Mouse (Mus musculus) forebrain, embryonic 10.5 days (tissue): ENCODE measurements around the gene Prss22. TPM values are rescaled to one million over a fixed set of nuclear protein-coding genes. Genes with fewer than 3 reads are reported as not detected.

Experiments
- DNase-seq: peaks from one replicate; pipeline ENCODE4 v3.0.0-alpha.2; 2017; ENCODE audit warnings: low spot score; ENCODE audit errors: extremely low spot score
- H3K27ac ChIP-seq: fragments of 300-500 bp; sonication (generic); 2 replicates; pipeline ENCODE4 v1.5.1; 2016; ENCODE audit warnings: mild to moderate bottlenecking
- H3K27me3 ChIP-seq: fragments of 300-500 bp; sonication (generic); 2 replicates; pipeline ENCODE4 v1.6.1; 2016; ENCODE audit warnings: mild to moderate bottlenecking; ENCODE audit not compliant: poor library complexity, severe bottlenecking
- H3K36me3 ChIP-seq: fragments of 300-500 bp; sonication (generic); replicated peaks from 2 replicates; pipeline ENCODE4 v1.6.1; 2016; ENCODE audit warnings: mild to moderate bottlenecking, moderate library complexity
- H3K4me1 ChIP-seq: fragments of 300-500 bp; sonication (generic); 2 replicates; pipeline ENCODE4 v1.6.1; 2016
- H3K4me3 ChIP-seq: fragments of 300-500 bp; sonication (generic); 2 replicates; pipeline ENCODE4 v1.5.1; 2016; ENCODE audit warnings: mild to moderate bottlenecking, moderate library complexity
- H3K9me3 ChIP-seq: fragments of 300-500 bp; sonication (generic); 2 replicates; pipeline ENCODE4 v1.6.1; 2016; ENCODE audit warnings: mild to moderate bottlenecking, moderate library complexity
- WGBS: fragments of 180-500 bp; shearing (Covaris S2); methylation state at CpG from one replicate; pipeline ENCODE4 v1.1.7; 2016; 5-methylcytosine and 5-hydroxymethylcytosine counted together
- polyA plus RNA-seq: library from polyadenylated mRNA; unstranded; fragments of >200 nt; fragmentation: Nextera tagmentation; extraction: Ambion mirVana; gene quantifications from 2 replicates; pipeline ENCODE4 v1.2.1, GENCODE M21; 2016

Prss22 gene
- polyA plus RNA-seq, 1 experiment from 2014 or later = 0.63 TPM

DNA sequence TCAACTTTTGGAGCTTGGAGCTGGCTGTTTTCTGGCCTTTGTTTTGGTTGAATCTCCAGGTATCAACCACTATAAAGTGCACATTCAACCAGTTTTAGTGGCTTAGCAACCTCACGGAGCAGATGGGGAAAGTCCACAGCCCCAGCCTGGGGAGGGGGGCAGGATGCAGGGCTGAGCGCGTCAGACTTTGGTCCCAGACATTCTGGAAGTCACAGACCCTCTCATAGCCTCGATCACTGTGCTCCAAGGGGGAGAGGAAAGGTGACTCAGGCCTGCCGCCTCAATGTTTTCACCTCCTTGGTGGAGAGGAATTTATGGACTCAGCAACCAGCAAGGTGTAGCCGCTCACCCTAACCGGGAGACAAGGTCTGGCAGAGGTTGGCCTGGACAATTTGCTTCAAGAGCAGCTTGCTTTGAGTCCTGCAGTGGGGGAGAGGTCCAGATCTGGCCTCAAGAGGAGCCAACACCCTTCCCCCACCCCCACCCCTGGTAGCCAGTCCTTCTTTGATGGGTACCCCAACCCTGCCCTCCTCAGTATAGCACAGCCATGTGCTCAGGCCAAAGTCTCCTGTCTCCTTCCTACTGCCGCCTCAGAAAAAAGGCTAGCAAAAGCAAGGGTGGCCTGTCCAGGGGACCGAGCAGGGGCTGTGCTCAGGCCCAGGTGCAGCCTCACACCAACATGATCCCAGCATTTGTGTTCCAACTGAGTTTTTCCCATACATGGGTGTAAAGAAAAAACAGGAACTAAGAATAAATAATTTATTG is 4.9 kb downstream of the Prss22 start:
- Histone ChIP-seq H3K9me3 (no peaks in the 10 kb centered on the region), H3K27me3 (peaks cover 11% of the 10 kb centered on the region), H3K4me3 (peak overlapping the region; percentile 41), H3K36me3 (no peaks in the 10 kb centered on the region), H3K4me1 (peaks cover 37% of the 10 kb centered on the region), H3K27ac (peak overlapping the region; percentile 77)
- no peak for DNase-seq
- 71% methylated on average over 9 of the region's 9 CpGs for WGBS

DNA sequence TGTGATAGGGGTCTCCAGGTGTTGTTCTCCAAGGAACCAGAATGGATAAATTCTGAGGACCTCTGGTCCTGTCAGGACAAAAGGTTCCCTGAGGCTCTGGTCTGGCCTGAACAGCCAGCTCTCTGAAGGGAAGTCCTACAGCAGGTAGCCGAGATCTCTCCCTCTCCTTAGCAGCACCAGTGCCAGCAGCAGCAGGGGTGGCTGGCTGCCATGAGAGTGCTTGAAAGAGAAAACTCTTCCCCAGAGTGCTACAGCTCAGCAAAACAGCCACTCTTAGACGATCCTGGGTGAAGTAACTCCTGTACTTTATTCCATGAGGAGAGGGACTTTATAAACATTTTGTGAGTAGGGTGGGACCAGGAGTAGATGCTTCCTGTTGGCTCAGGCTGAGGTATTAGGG is 8.1 kb downstream of the Prss22 start:
- H3K36me3 ChIP-seq = no peaks in the 10 kb centered on the region
- no peaks in the 10 kb centered on the region for H3K9me3 ChIP-seq
- 59% methylated on average over 2 of the region's 2 CpGs for WGBS
- no peak for DNase-seq
- H3K4me1 ChIP-seq = peaks cover 34% of the 10 kb centered on the region
- no peak overlapping the region for H3K27ac ChIP-seq
- H3K27me3 ChIP-seq = peaks cover 17% of the 10 kb centered on the region
- H3K4me3 ChIP-seq = no peak overlapping the region

GRCm38 (mm10) chr17:23984989-23985388 is 12.9 kb downstream of the Prss22 start:
- H3K27ac ChIP-seq = no peak overlapping the region
- no peaks in the 10 kb centered on the region for H3K9me3 ChIP-seq
- no peaks in the 10 kb centered on the region for H3K36me3 ChIP-seq
- no peak overlapping the region for H3K4me3 ChIP-seq
- no peak for DNase-seq
- peaks cover 20% of the 10 kb centered on the region for H3K4me1 ChIP-seq
- WGBS = 95% methylated on average over 1 of the region's 1 CpGs
- 0 out of 2 replicates have a peak, but pooled peaks cover 8% of the 10 kb centered on the region for H3K27me3 ChIP-seq

DNA sequence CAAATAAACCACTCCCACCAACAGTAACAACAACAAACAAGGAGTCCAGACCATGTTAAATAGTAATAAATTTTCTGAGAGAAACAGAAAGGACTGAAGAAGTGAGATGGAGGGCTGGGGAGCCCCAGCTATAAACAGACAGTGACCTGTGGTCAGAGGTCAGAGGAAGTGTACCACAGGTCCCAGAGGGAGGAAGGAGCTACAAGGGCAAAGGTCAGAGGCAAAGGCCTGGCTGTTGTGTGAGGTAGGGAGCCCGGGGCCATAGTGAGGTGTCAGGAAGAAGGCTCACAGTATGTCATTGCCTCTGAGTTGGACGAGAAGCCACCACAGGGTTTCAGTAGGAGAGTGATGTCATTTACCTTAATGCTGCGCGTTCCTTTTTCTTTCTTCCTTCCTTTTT is 15.0 kb downstream of the Prss22 start:
- H3K4me3 ChIP-seq = no peak overlapping the region
- no peak for DNase-seq
- H3K36me3 ChIP-seq = no peaks in the 10 kb centered on the region
- 0 out of 2 replicates have a peak, but pooled peaks cover 5% of the 10 kb centered on the region for H3K27me3 ChIP-seq
- H3K27ac ChIP-seq = no peak overlapping the region
- peaks cover 21% of the 10 kb centered on the region for H3K4me1 ChIP-seq
- 60% methylated on average over 4 of the region's 4 CpGs for WGBS
- H3K9me3 ChIP-seq = no peaks in the 10 kb centered on the region

- Histone ChIP-seq H3K9me3 (no peaks in the 10 kb centered on the region), H3K36me3 (no peaks in the 10 kb centered on the region), H3K4me3 (no peak within 1 kb of the TSS), H3K27me3 (no peaks in the 10 kb centered on the region), H3K4me1 (peaks cover 12% of the 10 kb centered on the region), H3K27ac (no peak within 1 kb of the TSS)
- WGBS = 87% methylated on average over 10 of the region's 10 CpGs
- DNase-seq = no peak
Measured at GRCm38 (mm10) chr17:23980297-23980909, 17.5 kb downstream of the Prss22 start, which contains the start of gene Prss30. Prss30 (minus strand) TSS chr17:23980566.

GRCm38 (mm10) chr17:23979471-23979870 is 18.4 kb downstream of the Prss22 start:
- 69% methylated on average over 3 of the region's 3 CpGs for WGBS
- no peaks in the 10 kb centered on the region for H3K36me3 ChIP-seq
- no peaks in the 10 kb centered on the region for H3K9me3 ChIP-seq
- peaks cover 12% of the 10 kb centered on the region for H3K4me1 ChIP-seq
- no peaks in the 10 kb centered on the region for H3K27me3 ChIP-seq
- DNase-seq = no peak
- H3K27ac ChIP-seq = no peak overlapping the region
- H3K4me3 ChIP-seq = no peak overlapping the region

- H3K27me3 ChIP-seq = no peaks in the 10 kb centered on the region
- no peak overlapping the region for H3K4me3 ChIP-seq
- WGBS = 86% methylated on average over 4 of the region's 4 CpGs
- H3K36me3 ChIP-seq = no peaks in the 10 kb centered on the region
- no peak for DNase-seq
- no peak overlapping the region for H3K27ac ChIP-seq
- peaks cover 4% of the 10 kb centered on the region for H3K4me1 ChIP-seq
- H3K9me3 ChIP-seq = no peaks in the 10 kb centered on the region
Measured at GRCm38 (mm10) chr17:23976665-23977064, 21.2 kb downstream of the Prss22 start.

DNA sequence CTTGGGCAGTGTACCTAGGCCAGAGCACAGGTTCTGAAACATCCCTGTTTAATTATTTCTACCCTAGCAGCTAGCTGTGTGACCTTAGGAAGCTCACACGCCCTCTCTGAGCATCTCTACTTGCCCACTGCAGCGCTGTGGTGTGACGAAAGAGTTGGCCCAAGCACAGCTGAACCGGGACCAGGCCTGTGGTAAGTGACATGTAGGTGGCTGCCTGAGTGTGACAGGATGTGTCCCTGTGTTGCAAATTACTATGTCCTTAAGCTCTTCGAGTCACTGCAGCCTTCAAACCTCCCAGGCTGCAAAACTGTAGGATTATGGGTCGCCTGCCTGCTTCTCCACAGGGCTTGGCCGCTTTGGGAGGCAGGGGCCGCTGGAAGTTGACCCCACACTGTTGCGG is 26.6 kb downstream of the Prss22 start:
- no peak overlapping the region for H3K27ac ChIP-seq
- peaks cover 1% of the 10 kb centered on the region; the same call in 1 of the 2 replicates for H3K4me1 ChIP-seq
- DNase-seq = no peak
- no peak overlapping the region for H3K4me3 ChIP-seq
- H3K27me3 ChIP-seq = no peaks in the 10 kb centered on the region
- H3K9me3 ChIP-seq = no peaks in the 10 kb centered on the region
- no peaks in the 10 kb centered on the region for H3K36me3 ChIP-seq
- 85% methylated on average over 9 of the region's 9 CpGs for WGBS

DNA sequence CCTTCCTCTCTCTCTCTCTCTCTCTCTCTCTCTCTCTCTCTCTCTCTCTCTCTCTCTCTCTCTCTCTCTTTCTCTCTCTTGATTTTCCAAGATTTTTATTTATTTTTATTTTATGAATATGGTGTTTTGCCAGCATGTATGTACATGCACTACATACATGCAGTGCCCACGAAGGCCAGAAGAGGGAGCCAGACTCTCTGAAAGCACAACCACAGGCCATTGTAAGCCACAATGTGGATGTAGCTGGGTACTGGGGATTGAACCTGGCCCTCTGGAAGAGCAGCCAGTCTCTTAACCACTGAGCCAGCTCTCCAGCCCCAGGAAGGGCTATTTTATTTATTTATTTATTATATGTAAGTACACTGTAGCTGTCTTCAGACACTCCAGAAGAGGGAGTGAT is 28.7 kb downstream of the Prss22 start:
- Histone ChIP-seq H3K36me3 (no peaks in the 10 kb centered on the region), H3K4me1 (peaks cover 10% of the 10 kb centered on the region), H3K27ac (no peak overlapping the region), H3K27me3 (no peaks in the 10 kb centered on the region), H3K9me3 (no peaks in the 10 kb centered on the region), H3K4me3 (no peak overlapping the region)
- DNase-seq = peak; percentile 69
- WGBS = 10% methylated on average over 1 of the region's 1 CpGs

GRCm38 (mm10) chr17:23968780-23969179 is 29.1 kb downstream of the Prss22 start:
- Histone ChIP-seq H3K27me3 (no peaks in the 10 kb centered on the region), H3K9me3 (no peaks in the 10 kb centered on the region), H3K36me3 (no peaks in the 10 kb centered on the region), H3K4me1 (peaks cover 10% of the 10 kb centered on the region), H3K4me3 (no peak overlapping the region), H3K27ac (no peak overlapping the region)
- 51% methylated on average over 2 of the region's 2 CpGs for WGBS
- no peak for DNase-seq

DNA sequence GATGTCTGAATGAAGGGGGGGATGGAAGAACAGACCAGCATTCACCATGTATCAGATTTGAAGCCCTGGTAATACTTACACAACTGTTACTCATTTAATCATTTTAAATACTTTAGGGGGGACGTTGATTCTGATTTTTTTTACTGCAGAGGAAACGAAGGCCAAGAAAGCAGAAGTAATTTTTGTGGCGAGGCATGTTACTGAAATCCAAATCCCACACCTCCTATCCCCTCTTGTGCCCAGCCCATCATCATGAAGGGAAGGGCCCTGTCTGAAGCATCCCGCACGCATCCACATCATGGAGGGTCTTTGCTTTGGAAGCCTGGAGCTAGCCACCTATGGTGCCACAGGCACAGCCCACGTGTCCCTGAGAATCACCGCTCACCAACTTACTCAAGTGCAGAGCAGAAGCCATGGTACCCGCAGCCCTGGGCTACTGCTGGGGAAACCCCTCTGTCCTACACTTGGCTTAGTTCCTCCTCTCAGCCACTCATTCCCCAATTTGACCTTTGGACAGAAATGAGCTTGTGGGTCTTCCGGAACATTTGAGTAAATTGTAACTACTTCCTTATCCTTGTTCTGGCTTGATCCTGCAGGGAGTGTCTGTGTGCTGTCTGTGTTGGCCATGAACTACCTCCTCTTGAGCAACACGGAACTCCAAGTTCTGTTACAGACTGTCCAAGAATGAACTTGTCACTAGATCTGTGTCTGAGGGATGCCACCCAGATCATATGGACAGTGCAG is 31.1 kb downstream of the Prss22 start:
- peaks cover 10% of the 10 kb centered on the region for H3K4me1 ChIP-seq
- DNase-seq = no peak
- H3K36me3 ChIP-seq = no peaks in the 10 kb centered on the region
- no peaks in the 10 kb centered on the region for H3K27me3 ChIP-seq
- no peak overlapping the region for H3K4me3 ChIP-seq
- no peak overlapping the region for H3K27ac ChIP-seq
- 91% methylated on average over 10 of the region's 10 CpGs for WGBS
- no peaks in the 10 kb centered on the region for H3K9me3 ChIP-seq

DNA sequence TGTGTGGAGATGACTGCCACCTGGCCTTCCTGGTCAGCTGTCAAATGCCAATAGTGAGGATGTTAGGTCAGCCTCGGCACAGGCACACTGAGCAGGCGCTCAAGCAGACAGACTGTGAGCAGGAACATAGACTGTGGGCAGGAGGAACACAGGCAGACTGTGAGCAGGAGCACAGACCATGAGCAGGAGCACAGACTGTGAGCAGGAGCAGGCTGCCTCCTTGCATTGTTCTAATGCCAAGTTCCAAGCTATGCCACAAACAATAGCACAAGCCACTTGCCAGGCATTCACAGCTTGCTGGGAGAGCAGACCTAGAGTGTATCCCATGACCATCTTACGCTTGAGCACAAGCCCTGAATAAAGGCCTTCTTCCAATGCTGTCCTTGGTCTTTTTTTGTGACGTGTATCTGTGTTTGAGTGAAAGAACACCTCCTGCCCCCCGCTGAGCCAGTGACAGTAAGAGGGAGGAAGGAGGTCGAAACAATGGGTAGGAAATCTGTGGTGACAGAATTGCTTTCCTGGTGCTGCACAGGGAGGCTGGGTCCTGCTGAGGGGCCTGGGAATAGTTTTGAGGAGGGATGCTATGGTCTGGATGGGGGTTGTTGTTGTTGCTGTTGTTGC is 32.0 kb downstream of the Prss22 start:
- no peak overlapping the region for H3K27ac ChIP-seq
- H3K4me1 ChIP-seq = peaks cover 10% of the 10 kb centered on the region
- H3K9me3 ChIP-seq = no peaks in the 10 kb centered on the region
- H3K27me3 ChIP-seq = no peaks in the 10 kb centered on the region
- H3K4me3 ChIP-seq = no peak overlapping the region
- H3K36me3 ChIP-seq = no peaks in the 10 kb centered on the region
- no peak for DNase-seq
- WGBS = 45% methylated on average over 6 of the region's 6 CpGs
